Mouse (Mus musculus): ENCODE data around the gene Tcf12.

The Tcf12 gene

DNA sequence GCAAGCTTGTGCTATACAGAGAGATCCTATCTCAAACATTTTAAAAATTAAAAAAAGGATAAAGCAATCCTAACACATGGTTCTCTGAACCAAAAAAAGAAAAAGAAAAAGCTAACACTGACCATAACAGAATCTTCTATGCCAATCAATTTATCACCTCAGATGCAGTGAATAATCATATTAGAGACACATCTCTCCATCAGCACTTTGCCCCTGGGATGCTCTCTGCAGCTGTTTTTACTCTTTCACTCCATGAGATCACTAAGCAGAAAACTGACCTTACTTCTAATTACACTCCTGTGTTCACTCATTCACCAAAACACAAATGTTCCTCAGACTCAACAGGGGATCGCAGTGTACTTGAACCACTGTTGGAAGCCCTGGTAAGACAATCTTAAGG lies 128.8 kb downstream of the Tcf12 start:
- DNase-seq (ENCODE audit: low read depth, low spot score): no peak

DNA sequence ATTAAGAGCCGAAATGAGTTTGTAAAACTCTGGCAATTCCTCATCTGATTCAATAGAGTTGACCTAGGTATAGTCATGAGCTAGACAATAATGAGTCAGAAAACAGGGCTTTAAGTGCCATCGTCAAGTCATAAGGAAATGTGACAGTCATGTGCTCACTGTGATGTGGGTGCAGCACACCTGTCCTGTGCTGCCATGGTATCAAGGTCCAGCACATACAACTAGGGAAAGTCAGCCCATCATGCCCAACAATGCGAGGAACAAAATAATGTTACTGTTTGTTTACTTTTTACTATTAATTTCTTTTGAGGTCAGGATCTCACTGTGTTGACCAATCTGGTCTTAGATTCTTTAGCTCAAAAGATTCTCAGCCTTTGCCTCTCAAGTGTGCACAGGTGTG lies 130.6 kb downstream of the Tcf12 start:
- no peak for DNase-seq (ENCODE audit: low read depth, low spot score)

DNA sequence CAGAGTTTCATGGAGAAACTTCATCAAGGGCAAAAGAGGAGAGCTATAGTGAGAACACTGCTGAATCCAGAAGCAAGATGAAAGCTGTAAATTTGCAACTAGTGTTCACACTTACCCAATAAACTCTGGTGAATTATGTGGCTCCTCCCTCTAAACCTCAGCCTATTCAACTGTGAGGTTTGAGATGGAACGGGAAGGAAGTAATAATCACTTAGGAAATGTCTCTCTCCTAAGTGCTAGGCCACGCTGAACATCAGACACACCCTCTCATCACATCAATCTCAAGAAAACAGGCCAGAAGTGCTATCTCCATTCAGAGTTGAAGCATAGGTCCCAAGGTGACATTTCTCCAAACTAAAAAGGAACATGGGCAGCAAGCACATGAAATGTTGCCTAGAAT lies 131.1 kb downstream of the Tcf12 start:
- no peak for DNase-seq (ENCODE audit: low read depth, low spot score)

DNA sequence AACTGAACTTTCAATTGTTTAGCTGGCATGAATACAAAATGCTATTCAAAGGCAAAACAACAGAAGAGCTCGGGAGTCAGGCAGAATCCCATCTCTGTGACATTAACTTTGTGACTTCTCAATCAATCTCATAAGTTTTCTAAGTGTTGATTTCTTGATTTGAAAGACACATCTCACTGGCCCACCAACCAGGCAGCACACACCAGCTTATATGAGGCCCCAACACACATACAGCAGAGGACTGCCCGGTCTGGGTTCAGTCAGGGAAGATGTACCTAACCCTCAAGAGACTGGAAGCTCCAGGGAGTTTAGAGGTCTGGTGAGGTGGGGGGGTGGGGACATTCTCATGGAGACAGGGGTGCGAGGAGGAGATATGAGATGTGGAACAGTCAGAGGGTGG lies 132.8 kb downstream of the Tcf12 start:
- DNase-seq (ENCODE audit: low read depth, low spot score): no peak

- DNase-seq (ENCODE audit: low read depth, low spot score): no peak
Observed at GRCm38 (mm10) chr9:71976034-71976433, 135.6 kb downstream of the Tcf12 start.

GRCm38 (mm10) chr9:71975141-71975540 lies 136.5 kb downstream of the Tcf12 start:
- no peak for DNase-seq (ENCODE audit: low read depth, low spot score)

GRCm38 (mm10) chr9:71974541-71974959 lies 137.1 kb downstream of the Tcf12 start:
- DNase-seq (ENCODE audit: low read depth, low spot score): peak; percentile 9

DNA sequence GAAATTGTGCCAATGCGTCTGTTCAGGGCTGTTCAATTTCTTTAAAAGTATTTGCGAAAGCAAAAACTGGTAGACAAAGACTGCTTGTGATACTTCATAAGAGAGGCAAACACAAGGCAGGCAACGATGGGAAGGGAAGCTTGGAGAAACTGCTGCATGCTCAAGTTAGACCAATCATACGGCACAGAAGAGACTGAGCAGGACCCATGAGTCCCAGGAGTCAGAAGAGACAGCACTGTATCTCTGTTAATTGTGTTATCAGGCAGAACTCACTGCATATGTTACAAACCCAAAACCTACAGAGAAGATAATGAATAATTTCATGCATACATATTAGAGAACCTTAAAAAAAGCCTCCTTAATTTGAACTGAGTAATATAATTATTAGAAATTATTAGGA lies 147.6 kb downstream of the Tcf12 start:
- no peak for DNase-seq (ENCODE audit: low read depth, low spot score)

- DNase-seq (ENCODE audit: low read depth, low spot score): peak; percentile 44
Observed at GRCm38 (mm10) chr9:71960026-71960396, 151.7 kb downstream of the Tcf12 start.

- no peak for DNase-seq (ENCODE audit: low read depth, low spot score)
Observed at GRCm38 (mm10) chr9:71959259-71960025, 152.2 kb downstream of the Tcf12 start.

GRCm38 (mm10) chr9:71953217-71953616 lies 158.5 kb downstream of the Tcf12 start:
- no peak for DNase-seq (ENCODE audit: low read depth, low spot score)

DNA sequence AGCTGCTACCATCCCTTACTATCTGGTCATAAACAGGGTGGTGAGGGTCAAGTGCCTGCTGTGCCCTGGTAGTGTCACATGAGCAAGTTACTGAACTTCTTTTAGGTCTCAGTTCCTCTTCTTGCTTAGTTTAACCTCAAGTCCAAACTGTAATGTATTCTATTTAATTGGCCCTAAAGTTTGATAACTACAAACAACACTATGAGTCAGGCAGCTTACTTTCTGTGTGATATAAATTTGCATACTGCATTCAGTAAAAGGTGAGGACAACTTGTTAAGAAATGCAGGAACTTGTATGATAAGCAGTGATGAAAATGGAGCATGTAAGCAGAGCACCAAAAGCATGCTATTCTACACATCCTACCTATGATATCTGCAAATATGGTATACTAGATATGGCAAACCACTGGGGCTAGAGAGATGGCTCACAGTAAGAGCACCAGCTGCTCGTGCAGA lies 159.0 kb downstream of the Tcf12 start:
- DNase-seq (ENCODE audit: low read depth, low spot score): no peak

DNA sequence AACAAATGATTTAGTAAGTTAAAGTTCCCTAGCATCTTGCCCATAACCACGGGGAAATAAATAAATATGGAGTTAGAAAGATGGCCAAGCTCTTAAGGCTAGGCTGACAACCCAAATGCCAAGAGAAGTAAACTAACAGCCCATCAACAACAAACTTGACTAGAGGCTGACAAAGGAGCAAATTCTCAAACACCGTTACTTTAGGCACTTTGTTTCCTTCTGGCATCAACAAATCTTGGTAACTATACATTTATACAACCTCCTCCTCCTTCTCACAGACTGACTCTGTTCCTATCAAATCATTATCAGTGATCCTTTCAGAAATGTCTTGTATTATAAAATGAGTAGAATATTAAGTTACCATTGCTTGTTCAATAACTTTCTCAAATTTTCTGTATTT lies 159.7 kb downstream of the Tcf12 start:
- DNase-seq (ENCODE audit: low read depth, low spot score): no peak

- DNase-seq (ENCODE audit: low read depth, low spot score): no peak
Observed at GRCm38 (mm10) chr9:71951341-71951740, 160.3 kb downstream of the Tcf12 start.

DNA sequence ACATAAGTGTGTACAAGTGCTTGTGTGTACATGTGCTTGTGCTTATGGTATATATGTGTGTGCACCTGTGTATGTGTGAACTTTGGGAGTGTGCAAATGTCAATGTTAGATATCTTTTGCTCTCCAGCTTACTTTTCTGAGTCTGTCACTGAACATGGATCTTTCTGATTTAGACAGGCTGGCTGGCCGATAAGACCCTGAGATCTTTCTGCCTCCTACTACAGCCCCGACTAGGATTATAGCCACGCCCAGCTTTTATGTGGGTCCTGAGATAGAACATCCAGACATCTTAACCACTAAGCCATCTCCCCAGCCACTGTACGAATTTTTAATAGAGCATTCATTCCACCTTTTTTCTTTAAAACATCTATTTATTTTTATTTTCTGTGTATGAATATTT lies 166.9 kb downstream of the Tcf12 start:
- DNase-seq (ENCODE audit: low read depth, low spot score): no peak

DNA sequence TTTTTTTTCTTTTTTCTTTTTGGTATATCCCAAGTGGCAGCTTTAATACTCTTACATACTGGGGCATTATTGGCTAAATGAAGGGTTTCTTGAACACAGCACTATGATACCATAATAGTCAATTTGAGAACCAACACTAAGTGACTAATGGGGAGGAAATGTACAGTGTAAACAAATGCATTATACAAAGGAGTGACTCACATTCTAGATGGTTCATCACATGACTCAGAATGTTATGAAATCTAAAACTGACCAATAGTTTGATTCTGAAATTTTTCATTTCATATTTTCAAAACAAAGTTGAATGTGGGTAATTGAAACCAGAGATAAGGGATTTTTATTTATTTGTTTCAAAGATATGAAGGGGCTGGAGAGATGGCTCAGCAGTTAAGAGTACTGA lies 169.2 kb downstream of the Tcf12 start:
- peak; percentile 88 for DNase-seq (ENCODE audit: low read depth, low spot score)

- no peak for DNase-seq (ENCODE audit: low read depth, low spot score)
Observed at GRCm38 (mm10) chr9:71940016-71940415, 171.7 kb downstream of the Tcf12 start.

DNA sequence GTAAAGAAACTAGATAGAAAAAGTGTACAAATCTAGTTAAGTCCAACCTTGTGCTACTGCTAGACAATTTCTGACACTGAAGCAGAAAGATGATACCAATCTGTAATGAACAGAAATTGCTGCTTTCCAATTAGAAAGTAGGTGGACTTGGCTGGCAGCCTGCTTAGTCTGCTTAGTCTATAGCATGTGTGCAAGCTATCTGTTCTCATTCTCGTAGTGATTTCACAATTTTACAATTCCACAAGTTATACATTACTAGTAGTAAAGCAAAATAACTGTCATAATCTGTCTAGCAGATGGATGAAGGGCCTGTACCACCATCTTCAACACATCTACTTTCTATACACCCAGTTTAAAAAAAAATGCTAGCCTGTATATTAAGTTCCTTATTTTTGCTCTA lies 175.5 kb downstream of the Tcf12 start:
- DNase-seq (ENCODE audit: low read depth, low spot score): no peak

DNA sequence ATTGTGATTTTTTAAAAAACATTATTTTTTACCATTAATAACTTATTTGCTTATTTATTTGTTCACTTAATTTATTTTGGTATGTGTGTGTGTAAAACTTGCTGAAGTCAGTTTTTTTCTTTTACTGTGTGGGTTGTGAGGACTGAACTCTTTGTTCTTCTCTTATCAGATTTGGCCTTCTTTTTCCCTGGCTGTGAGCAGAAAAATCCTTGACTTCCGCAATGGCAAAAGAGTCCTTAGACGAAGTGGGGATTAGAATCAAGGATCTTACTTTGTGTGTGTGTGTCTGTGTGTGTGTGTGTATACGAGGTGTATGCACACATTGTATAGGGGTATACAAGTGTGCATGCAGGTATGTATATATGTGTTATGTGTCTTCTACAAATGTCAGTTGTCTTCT lies 176.8 kb downstream of the Tcf12 start:
- DNase-seq (ENCODE audit: low read depth, low spot score): no peak

GRCm38 (mm10) chr9:71931965-71932364 lies 179.7 kb downstream of the Tcf12 start:
- DNase-seq (ENCODE audit: low read depth, low spot score): no peak

GRCm38 (mm10) chr9:71931358-71931715 lies 180.3 kb downstream of the Tcf12 start:
- DNase-seq (ENCODE audit: low read depth, low spot score): no peak

DNA sequence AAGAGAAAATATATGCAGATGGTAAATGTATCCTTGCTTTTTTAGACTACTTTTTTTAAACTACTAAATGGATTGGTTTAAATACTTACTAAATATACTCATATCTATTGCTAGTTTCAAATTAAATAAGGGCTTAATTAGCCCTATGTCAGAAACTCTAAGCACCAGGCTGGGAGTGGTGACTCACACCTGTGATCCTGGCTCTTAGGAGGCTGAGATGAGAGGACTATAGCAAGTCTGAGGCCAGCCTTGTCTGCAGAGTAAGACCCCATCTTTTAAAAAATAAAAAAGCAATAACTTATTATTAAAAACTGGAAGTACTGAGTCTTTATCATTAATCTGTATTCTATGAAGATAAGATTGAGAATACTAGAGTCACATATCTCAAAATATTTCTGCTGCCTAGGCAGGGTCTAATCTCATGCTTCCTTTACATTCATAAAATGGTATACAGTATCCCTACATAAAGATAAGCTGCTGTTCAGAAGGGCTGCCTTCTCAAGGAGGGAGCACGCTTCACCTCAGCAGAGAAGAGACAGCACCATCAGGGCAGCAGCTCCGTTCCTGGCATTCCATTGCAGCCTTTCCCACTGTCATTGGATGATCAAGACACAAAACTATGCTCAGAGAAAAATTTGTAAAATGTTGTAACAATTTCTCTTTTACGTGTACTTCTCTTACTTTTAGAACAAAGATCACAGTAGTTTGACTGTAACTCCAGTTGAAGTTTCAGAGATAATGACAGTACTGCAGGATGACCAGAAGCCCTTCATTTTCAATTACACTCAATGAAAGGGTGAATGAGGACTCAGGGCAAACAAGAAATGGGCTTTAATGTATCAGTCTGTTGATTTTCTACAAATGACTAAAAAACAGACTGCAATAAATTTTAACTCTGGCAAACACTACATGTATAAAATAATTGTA lies 181.0 kb downstream of the Tcf12 start:
- DNase-seq (ENCODE audit: low read depth, low spot score): no peak

GRCm38 (mm10) chr9:71916662-71916953 lies 195.1 kb downstream of the Tcf12 start:
- no peak for DNase-seq (ENCODE audit: low read depth, low spot score)
